Mouse (Mus musculus) brain, adult 2 months (tissue): Measurements from ENCODE around the gene Gm47283.
"Not testable (repeated sequence)": the region's sequence is repeated elsewhere in the genome, so short reads cannot be mapped to it uniquely, and the experiment has no call there.

Source experiments
- DNase-seq: peaks from one replicate; pipeline ENCODE4 v3.0.0; 2011; ENCODE audit warnings: low read depth, low spot score

Gm47283 gene

DNA sequence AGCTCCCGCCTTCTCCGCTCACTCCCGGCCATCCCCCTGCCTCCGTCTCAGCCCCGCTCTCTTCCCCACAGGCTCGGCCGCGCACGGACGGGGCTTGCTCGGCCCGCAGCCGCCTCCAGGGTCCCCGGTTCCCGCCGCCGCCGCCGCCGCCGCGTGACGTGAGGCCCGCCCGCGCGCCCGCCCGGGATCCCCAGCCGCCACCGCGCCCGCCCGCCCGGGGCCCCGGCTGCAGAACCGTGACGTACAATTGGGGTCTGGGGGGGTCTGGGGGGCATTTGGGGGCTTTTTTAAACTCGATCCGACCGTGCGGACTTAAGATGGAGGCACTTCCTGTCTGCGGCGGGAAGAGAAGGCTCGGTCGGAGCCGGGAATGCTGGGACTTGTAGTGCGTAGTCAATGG, at the start of gene Gm47283:
Gm47283 (plus strand) TSS at position 301 of the 400 bp plus-strand sequence.
- DNase-seq: not testable (repeated sequence)

- peak; percentile 20 for DNase-seq
Observed at GRCm38 (mm10) chrY:90735181-90735895, 49.2 kb upstream of the Gm47283 start.

DNA sequence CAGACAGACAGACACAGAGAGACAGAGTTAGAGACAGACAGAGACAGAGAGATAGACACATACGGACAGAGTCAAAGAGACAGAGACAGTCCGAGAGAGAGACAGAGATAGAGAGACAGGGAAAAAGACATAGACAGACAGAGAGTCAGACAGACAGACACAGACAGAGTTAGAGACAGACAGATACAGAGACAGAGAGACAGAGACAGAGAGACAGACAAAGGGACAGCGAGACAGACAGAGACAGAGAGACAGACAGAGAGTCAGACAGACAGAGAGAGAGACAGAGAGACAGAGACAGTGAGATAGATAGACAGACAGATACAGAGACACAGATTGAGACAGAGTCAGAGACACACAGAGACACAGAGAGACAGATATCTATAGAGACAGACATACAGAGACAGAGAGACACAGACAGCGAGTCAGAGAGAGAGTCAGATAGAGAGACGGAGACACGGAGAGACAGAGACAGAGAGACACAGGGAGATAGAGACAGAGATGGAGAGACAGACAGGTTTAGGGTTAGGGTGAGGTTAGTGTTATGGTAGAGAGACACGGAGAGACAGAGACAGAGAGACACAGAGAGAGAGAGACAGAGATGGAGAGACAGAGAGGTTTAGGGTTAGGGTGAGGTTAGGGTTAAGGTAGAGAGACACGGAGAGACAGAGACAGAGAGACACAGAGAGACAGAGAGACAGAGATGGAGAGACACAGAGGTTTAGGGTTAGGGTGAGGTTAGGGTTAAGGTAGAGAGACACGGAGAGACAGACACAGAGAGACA, 48.1 kb upstream of the Gm47283 start:
- not testable (repeated sequence) for DNase-seq

GRCm38 (mm10) chrY:90737606-90738430, 46.7 kb upstream of the Gm47283 start:
- peak; percentile 18 for DNase-seq

DNA sequence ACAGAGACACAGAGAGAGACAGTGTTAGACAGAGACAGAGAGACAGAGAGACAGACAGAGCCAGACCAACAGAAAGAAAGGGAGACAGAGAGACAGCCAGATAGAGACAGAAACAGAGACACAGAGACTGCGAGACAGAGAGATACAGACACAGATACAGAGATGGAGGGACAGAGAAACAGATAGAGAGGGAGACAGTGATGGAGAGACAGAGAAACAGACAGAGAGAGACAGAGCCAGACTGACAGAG, 46.2 kb upstream of the Gm47283 start:
- no peak for DNase-seq

DNA sequence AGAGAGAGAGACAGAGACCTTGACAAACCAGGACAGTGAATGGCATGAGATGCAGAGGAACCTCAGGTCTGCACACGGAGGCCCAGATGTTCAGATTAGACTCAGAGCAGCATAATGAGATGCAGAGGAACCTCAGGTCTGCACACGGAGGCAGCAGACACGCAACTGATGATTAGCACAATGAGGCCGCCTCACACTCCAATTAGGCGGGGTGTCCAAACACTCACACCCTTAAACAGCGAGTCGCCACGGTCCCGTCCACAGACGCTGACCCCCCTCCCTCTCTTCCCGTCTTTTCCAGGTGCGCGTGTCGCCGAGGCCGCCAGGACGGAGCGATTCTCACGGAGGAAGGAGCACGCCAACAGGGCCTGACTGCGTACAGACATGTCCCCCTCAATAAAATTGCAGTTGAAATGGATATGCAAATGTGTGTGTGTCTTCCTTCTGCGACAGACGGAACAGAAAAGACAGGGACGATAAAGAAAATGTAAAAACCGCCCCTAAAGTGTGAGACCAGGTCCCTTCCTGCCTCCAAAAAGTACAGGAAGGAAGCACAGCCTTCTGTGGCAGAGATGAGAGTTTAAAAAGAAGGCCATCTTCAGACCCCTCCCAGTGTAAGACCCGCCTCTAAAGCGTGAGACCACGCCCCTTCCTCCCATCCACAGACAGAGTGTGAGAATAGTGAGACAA, 45.6 kb upstream of the Gm47283 start:
- peak; percentile 61 for DNase-seq

DNA sequence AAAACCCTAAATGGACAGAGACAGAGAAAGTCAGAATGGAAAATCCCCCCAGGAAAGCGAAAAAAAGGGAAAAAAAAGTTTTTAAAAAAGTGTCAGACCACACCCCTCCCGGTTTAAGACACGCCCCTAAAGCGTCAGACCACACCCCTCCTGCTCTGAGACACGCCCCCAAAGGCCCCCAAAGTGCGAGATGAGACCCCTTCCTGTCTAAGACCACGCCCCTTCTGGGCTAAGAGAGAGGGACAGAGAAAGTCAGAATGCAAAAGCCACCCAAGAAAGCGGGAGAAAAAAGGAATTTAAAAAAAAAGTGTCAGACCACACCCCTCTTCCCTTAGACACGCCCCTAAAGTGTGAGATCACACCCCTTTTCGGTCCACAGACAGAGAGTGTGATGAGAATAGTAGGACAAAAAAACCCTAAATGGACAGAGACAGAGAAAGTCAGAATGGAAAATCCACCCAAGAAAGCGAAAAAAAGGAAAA, 45.0 kb upstream of the Gm47283 start:
- peak; percentile 43 for DNase-seq

DNA sequence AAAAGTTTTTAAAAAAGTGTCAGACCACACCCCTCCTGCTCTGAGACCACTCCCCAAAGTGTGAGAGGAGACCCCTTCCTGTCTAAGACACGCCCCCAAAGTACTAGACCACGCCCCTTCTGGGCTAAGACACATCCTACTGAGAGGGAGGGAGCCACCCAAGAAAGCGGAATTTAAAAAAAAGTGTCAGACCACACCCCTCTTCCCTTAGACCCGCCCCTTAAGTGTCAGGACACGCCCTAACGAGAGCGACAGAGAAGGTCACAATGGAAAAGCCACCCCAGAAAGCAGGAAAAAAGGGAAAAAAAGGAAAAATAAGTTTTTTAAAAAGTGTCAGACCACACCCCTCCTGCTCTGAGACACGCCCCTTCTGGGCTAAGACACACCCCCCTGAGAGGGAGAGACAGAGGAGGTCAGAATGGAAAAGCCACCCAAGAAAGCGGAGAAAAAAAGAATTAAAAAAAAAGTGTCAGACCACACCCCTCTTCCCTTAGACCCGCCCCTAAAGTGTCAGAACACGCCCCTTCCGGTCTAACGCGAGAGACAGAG, 44.5 kb upstream of the Gm47283 start:
- DNase-seq: peak; percentile 44

- DNase-seq: peak; percentile 72
Observed at GRCm38 (mm10) chrY:90741006-90741405, 43.5 kb upstream of the Gm47283 start.

GRCm38 (mm10) chrY:90741452-90742260, 42.9 kb upstream of the Gm47283 start:
- DNase-seq: peak; percentile 79

- DNase-seq: not testable (repeated sequence)
Observed at GRCm38 (mm10) chrY:90742261-90743052, 42.1 kb upstream of the Gm47283 start.

DNA sequence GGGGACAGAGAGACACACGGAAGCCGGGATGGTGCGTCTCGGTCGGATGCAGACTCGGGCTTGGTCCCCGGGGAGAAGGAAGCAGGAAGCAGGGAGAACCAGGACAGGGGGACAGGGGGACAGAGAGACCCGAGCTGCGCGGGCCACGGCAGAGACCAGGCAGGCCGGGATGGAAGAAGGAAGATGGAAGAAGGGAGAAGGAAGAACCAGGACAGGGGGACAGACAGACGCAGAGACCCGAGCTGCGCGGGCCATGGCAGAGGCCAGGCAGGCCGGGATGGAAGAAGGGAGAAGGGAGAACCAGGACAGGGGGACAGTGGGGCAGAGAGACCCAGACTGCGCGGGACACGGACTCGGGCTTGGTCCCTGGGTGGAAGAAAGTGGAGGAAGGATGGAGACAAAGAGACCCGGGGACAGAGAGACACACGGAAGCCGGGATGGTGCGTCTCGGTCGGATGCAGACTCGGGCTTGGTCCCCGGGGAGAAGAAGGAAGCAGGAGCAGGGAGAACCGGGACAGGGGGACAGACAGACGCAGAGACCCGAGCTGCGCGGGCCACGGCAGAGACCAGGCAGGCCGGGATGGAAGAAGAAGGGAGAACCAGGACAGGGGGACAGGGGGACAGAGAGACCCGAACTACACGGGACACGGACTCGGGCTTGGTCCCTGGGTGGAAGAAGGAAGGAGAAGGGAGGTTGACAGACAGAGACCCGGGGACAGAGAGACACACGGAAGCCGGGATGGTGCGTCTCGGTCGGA, 41.3 kb upstream of the Gm47283 start:
- DNase-seq: peak; percentile 20

DNA sequence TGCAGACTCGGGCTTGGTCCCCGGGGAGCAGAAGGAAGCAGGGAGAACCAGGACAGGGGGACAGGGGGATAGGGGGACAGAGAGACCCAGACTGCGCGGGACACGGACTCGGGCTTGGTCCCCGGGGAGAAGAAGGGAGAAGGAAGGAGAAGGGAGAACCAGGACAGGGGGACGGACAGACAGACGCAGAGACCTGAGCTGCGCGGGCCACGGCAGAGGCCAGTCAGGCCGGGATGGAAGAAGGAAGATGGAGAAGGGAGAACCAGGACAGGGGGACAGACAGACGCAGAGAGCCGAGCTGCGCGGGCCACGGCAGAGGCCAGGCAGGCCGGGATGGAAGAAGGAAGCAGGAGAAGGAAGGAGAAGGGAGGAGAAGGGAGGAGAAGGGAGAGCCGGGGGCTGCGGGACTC, 40.7 kb upstream of the Gm47283 start:
- DNase-seq: peak; percentile 17

- DNase-seq: peak; percentile 94
Observed at GRCm38 (mm10) chrY:90744381-90744981, 40.1 kb upstream of the Gm47283 start.

DNA sequence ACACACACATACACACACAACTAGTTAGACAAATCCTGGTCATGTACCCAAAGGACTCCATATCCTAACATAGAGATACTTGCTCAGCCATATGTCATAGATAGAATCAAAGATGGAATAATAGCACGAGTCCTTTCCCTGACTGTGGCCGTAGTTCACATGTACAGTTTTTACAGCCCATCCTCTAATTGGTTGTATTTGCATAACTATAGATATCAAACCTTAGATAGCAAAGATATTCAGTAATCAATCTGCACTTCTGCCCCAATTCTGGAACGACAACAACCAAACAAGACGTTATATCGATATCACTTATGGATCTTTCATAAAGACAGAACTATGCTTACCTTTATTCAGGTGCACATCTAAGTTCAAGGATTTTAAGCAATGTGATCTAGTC, 39.3 kb upstream of the Gm47283 start:
- DNase-seq: not testable (repeated sequence)

DNA sequence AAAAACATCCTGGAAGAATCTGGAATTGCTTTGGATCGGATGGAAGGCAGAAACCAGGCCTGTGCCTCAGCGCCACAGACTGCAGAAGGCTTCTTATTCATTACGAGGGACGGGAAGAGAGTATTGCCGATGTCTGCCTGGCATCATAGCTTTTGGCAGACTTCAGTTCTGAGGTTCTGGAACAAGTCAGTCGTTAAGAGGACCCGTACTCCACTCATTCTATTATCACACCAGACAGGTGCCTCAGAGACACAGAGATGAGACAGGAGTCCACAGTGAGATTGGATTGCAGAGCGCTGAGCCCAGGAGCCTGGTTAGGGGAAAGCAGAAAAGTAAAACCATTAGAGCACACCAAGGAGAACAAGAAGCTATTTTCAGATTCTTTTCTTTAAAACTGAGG, 29.8 kb upstream of the Gm47283 start, which contains the start of gene Gm21860:
Gm21860 (minus strand) TSS at position 101 of the 400 bp plus-strand sequence.
- DNase-seq: not testable (repeated sequence)

DNA sequence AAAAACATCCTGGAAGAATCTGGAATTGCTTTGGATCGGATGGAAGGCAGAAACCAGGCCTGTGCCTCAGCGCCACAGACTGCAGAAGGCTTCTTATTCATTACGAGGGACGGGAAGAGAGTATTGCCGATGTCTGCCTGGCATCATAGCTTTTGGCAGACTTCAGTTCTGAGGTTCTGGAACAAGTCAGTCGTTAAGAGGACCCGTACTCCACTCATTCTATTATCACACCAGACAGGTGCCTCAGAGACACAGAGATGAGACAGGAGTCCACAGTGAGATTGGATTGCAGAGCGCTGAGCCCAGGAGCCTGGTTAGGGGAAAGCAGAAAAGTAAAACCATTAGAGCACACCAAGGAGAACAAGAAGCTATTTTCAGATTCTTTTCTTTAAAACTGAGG, 54.5 kb downstream of the Gm47283 start, which contains the start of gene Gm21748:
Gm21748 (minus strand) TSS at position 101 of the 400 bp plus-strand sequence.
- DNase-seq: not testable (repeated sequence)
